Mouse (Mus musculus) CH12.LX (cell line): ENCODE data around the gene Paf1. TPM values are rescaled to one million over a fixed set of nuclear protein-coding genes. Genes with fewer than 3 reads are reported as not detected.

Source experiments
- DNase-seq: peaks from one replicate; pipeline ENCODE4 v3.0.0-alpha.2; 2013; ENCODE audit errors: extremely low read depth
- H3K27ac ChIP-seq: 2 replicates; pipeline ENCODE4 v1.5.1; 2012; ENCODE audit warnings: low read depth, mild to moderate bottlenecking, control low read depth, moderate library complexity; ENCODE audit not compliant: insufficient read depth
- H3K27me3 ChIP-seq: replicated peaks from 2 replicates; pipeline ENCODE3; 2012; ENCODE audit warnings: inconsistent platforms
- H3K36me3 ChIP-seq, 2 experiments: replicated peaks in 1 of 2; 2 replicates each; pipeline versions ENCODE3 to v1.6.1; 2012; ENCODE audit warnings: inconsistent platforms in 1 of 2, low read length in 1 of 2, mild to moderate bottlenecking in 1 of 2, mixed read lengths in 1 of 2, moderate library complexity in 1 of 2; ENCODE audit not compliant: control insufficient read depth in 1 of 2, insufficient read depth in 1 of 2
- H3K4me1 ChIP-seq, 2 experiments: 2 replicates each; pipeline ENCODE4 v1.6.1; 2012; ENCODE audit warnings: inconsistent platforms in 1 of 2, moderate library complexity in 1 of 2; ENCODE audit not compliant: insufficient read depth in 2 of 2, control insufficient read depth in 1 of 2
- H3K4me2 ChIP-seq: 2 replicates; pipeline ENCODE4 v1.6.1; 2012; ENCODE audit warnings: low read depth, mild to moderate bottlenecking, control low read depth; ENCODE audit not compliant: poor library complexity, insufficient read depth, severe bottlenecking
- H3K4me3 ChIP-seq, 3 experiments: fragments of 150-350 bp in 1 of 3; sonication (generic) in 1 of 3; replicated peaks in 1 of 3; 2 replicates each; pipeline versions ENCODE3 to v1.5.1; 2011 to 2012; ENCODE audit warnings: low read depth in 2 of 3, low read length in 2 of 3, mild to moderate bottlenecking in 2 of 3, moderate library complexity in 2 of 3, control low read depth in 1 of 3, improper control_type of control experiment in 1 of 3, inconsistent platforms in 1 of 3, mixed read lengths in 1 of 3; ENCODE audit not compliant: poor library complexity in 1 of 3
- H3K79me2 ChIP-seq: replicated peaks from 2 replicates; pipeline ENCODE4 v1.6.1; 2012; ENCODE audit warnings: mild to moderate bottlenecking, moderate library complexity; ENCODE audit not compliant: control insufficient read depth, poor library complexity, insufficient read depth, severe bottlenecking; ENCODE audit errors: extremely low read depth
- H3K9ac ChIP-seq: 2 replicates; pipeline ENCODE4 v1.6.1; 2012; ENCODE audit warnings: low read depth, mild to moderate bottlenecking, control low read depth, moderate library complexity; ENCODE audit not compliant: insufficient read depth
- H3K9me3 ChIP-seq: replicated peaks from 2 replicates; pipeline ENCODE3; 2012; ENCODE audit warnings: low read length, inconsistent platforms, mixed read lengths
- CTCF ChIP-seq, 2 experiments: IDR thresholded peaks in 1 of 2; conservative IDR thresholded peaks in 1 of 2; 2 replicates each; pipeline ENCODE4 v1.5.1; 2011 to 2012; ENCODE audit warnings: low read depth in 2 of 2, low read length in 2 of 2, improper control_type of control experiment in 1 of 2, inconsistent platforms in 1 of 2, mild to moderate bottlenecking in 1 of 2, moderate library complexity in 1 of 2
- E2F4 ChIP-seq: IDR thresholded peaks from 2 replicates; pipeline ENCODE4 v1.6.1; 2011; ENCODE audit warnings: low read depth, low read length, improper control_type of control experiment; ENCODE audit not compliant: insufficient replicate concordance
- ELF1 ChIP-seq: IDR thresholded peaks from 2 replicates; pipeline ENCODE4 v1.6.1; 2014; ENCODE audit warnings: low read depth, mild to moderate bottlenecking, inconsistent platforms, low read length, improper control_type of control experiment
- ETS1 ChIP-seq: conservative IDR thresholded peaks from 2 replicates; pipeline ENCODE4 v1.6.1; 2012; ENCODE audit warnings: low read depth, mild to moderate bottlenecking, inconsistent platforms, low read length, improper control_type of control experiment, moderate library complexity
- HCFC1 ChIP-seq: IDR thresholded peaks from 2 replicates; pipeline ENCODE4 v1.6.1; 2012; ENCODE audit warnings: low read depth, mild to moderate bottlenecking, inconsistent platforms, low read length, improper control_type of control experiment
- IRF4 ChIP-seq: IDR thresholded peaks from 2 replicates; pipeline ENCODE4 v1.6.1; 2014; ENCODE audit warnings: low read depth, mild to moderate bottlenecking, inconsistent platforms, low read length, improper control_type of control experiment
- KAT2A ChIP-seq: IDR thresholded peaks from 2 replicates; pipeline ENCODE4 v1.6.1; 2012; ENCODE audit warnings: low read length, improper control_type of control experiment, inconsistent platforms; ENCODE audit not compliant: insufficient replicate concordance
- MAX ChIP-seq: IDR thresholded peaks from 2 replicates; pipeline ENCODE4 v1.6.1; 2011; ENCODE audit warnings: low read length, improper control_type of control experiment
- MAZ ChIP-seq: IDR thresholded peaks from 2 replicates; pipeline ENCODE4 v1.6.1; 2012; ENCODE audit warnings: low read depth, mild to moderate bottlenecking, inconsistent platforms, low read length, improper control_type of control experiment, moderate library complexity
- MEF2A ChIP-seq: IDR thresholded peaks from 2 replicates; pipeline ENCODE4 v1.6.1; 2014; ENCODE audit warnings: low read depth, mild to moderate bottlenecking, inconsistent platforms, low read length, improper control_type of control experiment, borderline replicate concordance
- MYC ChIP-seq: IDR thresholded peaks from 2 replicates; pipeline ENCODE4 v1.6.1; 2011; ENCODE audit warnings: low read depth, mild to moderate bottlenecking, improper control_type of control experiment, low read length
- NELFE ChIP-seq: IDR thresholded peaks from 2 replicates; pipeline ENCODE4 v1.6.1; 2011; ENCODE audit warnings: low read depth, low read length, improper control_type of control experiment
- PAX5 ChIP-seq: IDR thresholded peaks from 2 replicates; pipeline ENCODE4 v1.6.1; 2012; ENCODE audit warnings: low read length, inconsistent platforms, mixed read lengths
- POLR2A ChIP-seq: IDR thresholded peaks from 2 replicates; pipeline ENCODE4 v1.6.1; 2011; ENCODE audit warnings: low read depth, mild to moderate bottlenecking, improper control_type of control experiment, low read length
- POLR2AphosphoS2 ChIP-seq: IDR thresholded peaks from 2 replicates; pipeline ENCODE4 v1.6.1; 2011; ENCODE audit warnings: low read depth, low read length, improper control_type of control experiment
- RAD21 ChIP-seq: IDR thresholded peaks from 2 replicates; pipeline ENCODE4 v1.6.1; 2011; ENCODE audit warnings: low read depth, mild to moderate bottlenecking, low read length, improper control_type of control experiment, moderate library complexity
- SIN3A ChIP-seq: IDR thresholded peaks from 2 replicates; pipeline ENCODE4 v1.6.1; 2012; ENCODE audit warnings: low read length, improper control_type of control experiment, inconsistent platforms
- SMC3 ChIP-seq: IDR thresholded peaks from 2 replicates; pipeline ENCODE4 v1.6.1; 2011; ENCODE audit warnings: low read depth, low read length, improper control_type of control experiment
- TCF12 ChIP-seq: IDR thresholded peaks from 2 replicates; pipeline ENCODE4 v1.6.1; 2014; ENCODE audit warnings: low read depth, mild to moderate bottlenecking, inconsistent platforms, low read length, improper control_type of control experiment
- UBTF ChIP-seq: IDR thresholded peaks from 2 replicates; pipeline ENCODE4 v1.6.1; 2012; ENCODE audit warnings: low read depth, mild to moderate bottlenecking, inconsistent platforms, low read length, improper control_type of control experiment, moderate library complexity
- ZMIZ1 ChIP-seq: IDR thresholded peaks from 2 replicates; pipeline ENCODE4 v1.6.1; 2012; ENCODE audit warnings: low read depth, mild to moderate bottlenecking, inconsistent platforms, low read length, improper control_type of control experiment
- dilution Hi-C: fragments of 300-500 bp; cut with MboI; formaldehyde crosslinking; loops from 2 replicates; pipeline ENCODE4 v1.14.3; 2020; ENCODE audit warnings: low sequenced_read_pairs; ENCODE audit not compliant: extremely low pct_unique_long_range_greater_than_20kb, extremely low pct_ligation_motif_present
- in situ Hi-C: fragments of 300-500 bp; cut with MboI; formaldehyde crosslinking; loops from 3 replicates; pipeline ENCODE4 v1.14.3; 2019; ENCODE audit warnings: low sequenced_read_pairs, low pct_ligation_motif_present, low pct_unique_long_range_greater_than_20kb, mixed read lengths
- polyA plus RNA-seq: library from polyadenylated mRNA; unstranded; fragments of >175 nt; gene quantifications from 2 replicates; pipeline ENCODE4 v1.2.1, GENCODE M21; 2012; ENCODE audit warnings: low read depth; ENCODE audit not compliant: insufficient read length
- total RNA-seq, 2 experiments: library from RNA; depleted of rRNA; stranded (reverse); fragments of 300-350 nt in 1 of 2; fragments of >200 nt in 1 of 2; gene quantifications; 2 replicates each; pipeline ENCODE4 v1.2.3; 2012 to 2014

Paf1 gene
- total and polyA plus RNA-seq, 3 experiments, result 42.2 to 105 (median 45.9) TPM

DNA sequence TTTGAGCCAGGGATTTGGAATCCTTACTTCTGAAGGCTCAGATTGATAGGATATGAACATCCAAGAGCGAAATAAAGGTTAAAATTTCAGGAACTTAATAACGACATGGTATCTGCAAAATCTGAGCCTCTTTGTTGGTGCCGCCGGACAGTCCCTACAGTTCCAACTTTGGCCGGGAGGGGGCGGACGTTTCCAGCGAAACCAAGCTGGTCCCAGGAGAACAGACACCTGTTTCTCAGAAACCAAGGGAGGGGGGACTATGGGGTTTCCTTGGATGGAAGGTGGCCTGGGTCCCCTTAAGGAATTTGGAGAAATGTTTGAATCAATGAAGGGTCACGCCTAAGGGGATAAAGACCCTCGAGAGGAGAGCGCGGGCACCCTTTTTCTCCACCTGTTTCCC lies 53.7 kb downstream of the Paf1 start:
- peaks cover 0 to 16% of the 10 kb centered on the region in 2 experiments for H3K36me3 ChIP-seq
- no peak overlapping the region for H3K4me2 ChIP-seq
- peaks cover 16 to 52% of the 10 kb centered on the region in 2 experiments for H3K4me1 ChIP-seq
- in situ Hi-C loops (no loop called here), dilution Hi-C loops (no loop called here)
- DNase-seq, result peak; percentile 51
- TF ChIP-seq SMC3 (peak; percentile 67), CTCF (conservative IDR thresholded peaks at IDR 0.05 in 1 of 2, IDR thresholded peaks at IDR 0.05 in 1 of 2; ENCODE audit: low read depth in 2 of 2, low read length in 2 of 2) (peak; percentile 42 to 81), NELFE (no peak), MYC (no peak), TCF12 (peak; percentile 80; the same call in 1 of the 2 replicates), MAZ (peak; percentile 69), POLR2A (no peak), IRF4 (peak; percentile 83; the same call in 1 of the 2 replicates), POLR2AphosphoS2 (no peak), RAD21 (peak; percentile 67), KAT2A (0 out of 2 replicates have a peak, but pooled peaks have one; percentile 24), MAX (no peak), ETS1 (peak; percentile 37), UBTF (no peak)
- H3K4me3 ChIP-seq, result no peak overlapping the region
- H3K27me3 ChIP-seq, result peaks cover 14% of the 10 kb centered on the region
- no peaks in the 10 kb centered on the region for H3K79me2 ChIP-seq
- H3K9ac ChIP-seq, result no peak overlapping the region
- no peak overlapping the region for H3K27ac ChIP-seq
- no peaks in the 10 kb centered on the region for H3K9me3 ChIP-seq

DNA sequence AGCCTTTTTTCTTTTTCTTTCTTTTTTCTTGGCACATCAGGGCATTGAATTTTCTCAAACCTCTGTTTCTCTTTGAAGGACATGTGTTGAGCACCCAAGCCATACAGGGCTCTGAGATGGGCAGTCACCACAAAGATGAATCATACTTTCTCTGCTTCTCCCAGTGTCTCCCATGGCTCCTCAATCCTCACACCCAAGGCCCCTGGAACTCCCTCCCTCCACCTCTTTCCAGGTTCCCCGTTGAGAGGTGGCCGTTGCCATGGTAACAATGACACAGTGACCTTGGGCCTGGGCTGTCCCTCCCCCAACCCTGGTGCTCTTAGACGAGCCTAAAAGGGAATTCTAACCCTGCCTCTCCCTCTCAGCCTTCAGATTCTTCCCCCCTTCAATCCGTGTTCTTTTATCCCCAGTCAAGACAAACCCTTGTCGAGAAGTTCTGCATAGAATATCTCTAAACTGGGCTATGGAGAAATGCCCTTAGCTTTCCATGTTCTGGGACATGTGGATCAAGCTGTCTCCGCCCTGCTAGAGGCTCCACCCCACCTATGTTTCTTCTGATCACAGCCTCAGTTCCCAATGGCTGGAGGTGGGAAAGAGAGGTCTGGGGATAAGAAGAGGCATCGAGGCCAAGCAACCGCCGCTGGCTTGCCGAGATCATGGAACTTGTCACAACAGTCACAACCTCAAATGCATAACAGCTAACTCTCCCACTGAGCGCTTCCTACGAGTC lies 54.5 kb downstream of the Paf1 start:
- no peak for TF ChIP-seq MEF2A
- no peak for TF ChIP-seq IRF4
- TF ChIP-seq PAX5, result no peak
- TF ChIP-seq E2F4, result no peak
- TF ChIP-seq POLR2A, result no peak
- no peak for TF ChIP-seq HCFC1
- TF ChIP-seq SIN3A, result no peak
- TF ChIP-seq RAD21, result no peak
- TF ChIP-seq MYC, result no peak
- no peak for TF ChIP-seq ELF1
- no peak for TF ChIP-seq SMC3
- no peak for TF ChIP-seq ZMIZ1
- Histone ChIP-seq H3K79me2 (no peaks in the 10 kb centered on the region), H3K9ac (no peak overlapping the region), H3K27ac (no peak overlapping the region), H3K36me3 (peaks cover 0 to 16% of the 10 kb centered on the region in 2 experiments), H3K9me3 (no peaks in the 10 kb centered on the region), H3K4me2 (no peak overlapping the region), H3K4me3 (no peak overlapping the region), H3K4me1 (peaks cover 8 to 44% of the 10 kb centered on the region in 2 experiments), H3K27me3 (peaks cover 17% of the 10 kb centered on the region)
- dilution Hi-C loops (no loop called here), in situ Hi-C loops (no loop called here)
- DNase-seq, result no peak
